12 mouse cellular contexts compared by ENCODE assay signal in the genomic region with DNA sequence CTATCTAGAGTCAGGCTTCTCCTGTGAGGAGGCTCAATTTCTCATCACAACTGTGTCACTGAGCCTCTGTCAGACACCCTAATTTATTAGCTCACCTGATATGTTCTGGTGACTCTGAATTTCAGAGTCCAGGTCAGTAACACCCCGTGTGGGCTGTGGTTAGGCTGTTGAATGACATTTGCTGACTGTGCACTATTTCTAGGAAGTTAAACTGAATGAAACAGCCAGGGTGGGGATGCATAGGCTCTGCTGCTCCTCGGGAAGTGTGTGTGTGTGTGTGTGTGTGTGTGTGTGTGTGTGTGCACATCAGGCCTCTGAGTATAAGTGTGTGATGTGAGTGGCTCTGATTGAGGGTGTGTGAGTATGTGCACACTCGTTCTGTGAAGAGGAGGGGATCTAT. TPM values are rescaled to one million over a fixed set of nuclear protein-coding genes. Genes with fewer than 3 reads are reported as not detected.
DNase-seq lines count a peak whose midpoint lies in the region; ATAC-seq and TF ChIP-seq lines count a peak whose summit lies in the region.
"Had no signal": no experiment of that assay in that cellular context is flagged by ENCODE, and none has a peak within 500 bp of the region (broad histone marks: within the 10 kb centered on the region; RNA-seq: fewer than 3 reads in every experiment).

No protein-coding gene starts in this region.

- peaks cover 15% of the 10 kb centered on the region for H3K4me1 ChIP-seq in limb, embryonic 15.5 days
- H3K4me1 ChIP-seq in limb, embryonic 10.5 days, result peaks cover 17% of the 10 kb centered on the region; the same call in 1 of the 2 replicates
- H3K4me1 ChIP-seq in MEL (ENCODE audit: control insufficient read depth in 1 of 2, insufficient read depth in 2 of 2, low read length in 2 of 2), result no peaks in the 10 kb centered on the region
- H3K4me1 ChIP-seq in stomach, embryonic 15.5 days, result no peaks in the 10 kb centered on the region; the same call in 1 of the 2 replicates
- H3K4me1 ChIP-seq in midbrain, embryonic 11.5 days (ENCODE audit: control insufficient read depth, insufficient read depth, low read length), result no peaks in the 10 kb centered on the region
- H3K4me1 ChIP-seq: forebrain, embryonic 13.5 days; hindbrain, embryonic 13.5 days; liver, embryonic 15.5 days had no signal

- 0 out of 2 replicates have a peak overlapping the region, but pooled peaks have one; percentile 3 for H3K27ac ChIP-seq in limb, embryonic 15.5 days
- H3K27ac ChIP-seq in limb, embryonic 10.5 days, result no peak overlapping the region
- H3K27ac ChIP-seq in MEL (ENCODE audit: control insufficient read depth, low read depth, low read length), result no peak overlapping the region
- H3K27ac ChIP-seq in stomach, embryonic 15.5 days, result no peak overlapping the region
- no peak overlapping the region for H3K27ac ChIP-seq in midbrain, embryonic 11.5 days (ENCODE audit: low read depth, low read length)
- H3K27ac ChIP-seq: forebrain, embryonic 13.5 days; hindbrain, embryonic 13.5 days; liver, embryonic 15.5 days had no signal

- TF ChIP-seq EP300 in MEL (IDR thresholded peaks at IDR 0.05; ENCODE audit: low read depth in 1 of 2, low read length in 2 of 2), result no peak

- 33% methylated on average over 3 of the region's 3 CpGs for WGBS in limb, embryonic 15.5 days
- 71% methylated on average over 3 of the region's 3 CpGs for WGBS in limb, embryonic 10.5 days
- WGBS in stomach, embryonic 15.5 days, result 34% methylated on average over 3 of the region's 3 CpGs
- WGBS in midbrain, embryonic 11.5 days, result 70% methylated on average over 3 of the region's 3 CpGs

- no peaks in the 10 kb centered on the region for H3K79me2 ChIP-seq in MEL (ENCODE audit: control insufficient read depth, insufficient read depth, low read length, poor library complexity)

- no peak for TF ChIP-seq RAD21 in MEL (IDR thresholded peaks at IDR 0.05; ENCODE audit: low read depth, low read length)

- no peak overlapping the region for H3K4me2 ChIP-seq in limb, embryonic 15.5 days
- no peak overlapping the region for H3K4me2 ChIP-seq in stomach, embryonic 15.5 days
- H3K4me2 ChIP-seq in midbrain, embryonic 11.5 days, result no peak overlapping the region
- H3K4me2 ChIP-seq: forebrain, embryonic 13.5 days; hindbrain, embryonic 13.5 days; liver, embryonic 15.5 days had no signal

- TF ChIP-seq CTCF in MEL (IDR thresholded peaks at IDR 0.05 in 2 of 3, conservative IDR thresholded peaks at IDR 0.05 in 1 of 3; ENCODE audit: control insufficient read depth in 1 of 3, insufficient read depth in 1 of 3, low read depth in 2 of 3, low read length in 3 of 3, poor library complexity in 1 of 3, severe bottlenecking in 1 of 3), result no peak

- H3K4me3 ChIP-seq in limb, embryonic 15.5 days, result no peak overlapping the region
- H3K4me3 ChIP-seq in limb, embryonic 10.5 days, result no peak overlapping the region
- no peak overlapping the region for H3K4me3 ChIP-seq in MEL (ENCODE audit: control insufficient read depth in 1 of 2, insufficient read depth in 1 of 2, low read depth in 2 of 2, low read length in 2 of 2)
- H3K4me3 ChIP-seq in stomach, embryonic 15.5 days (replicated peaks), result no peak overlapping the region
- no peak overlapping the region for H3K4me3 ChIP-seq in midbrain, embryonic 11.5 days (ENCODE audit: low read depth, low read length)
- H3K4me3 ChIP-seq: forebrain, embryonic 13.5 days; hindbrain, embryonic 13.5 days; liver, embryonic 15.5 days had no signal

- H3K9ac ChIP-seq in limb, embryonic 15.5 days, result no peak overlapping the region
- H3K9ac ChIP-seq in MEL (ENCODE audit: control insufficient read depth, low read depth, low read length, poor library complexity, severe bottlenecking), result no peak overlapping the region
- no peak overlapping the region for H3K9ac ChIP-seq in stomach, embryonic 15.5 days
- no peak overlapping the region for H3K9ac ChIP-seq in midbrain, embryonic 11.5 days (ENCODE audit: low read length)
- H3K9ac ChIP-seq: forebrain, embryonic 13.5 days; hindbrain, embryonic 13.5 days; liver, embryonic 15.5 days had no signal

- ATAC-seq in limb, embryonic 15.5 days (ENCODE audit: insufficient number of reproducible peaks, low FRiP score, low TSS enrichment, low read depth), result no peak
- 0 out of 2 replicates have a peak, but pooled peaks have one; percentile 53 for ATAC-seq in stomach, embryonic 15.5 days (ENCODE audit: insufficient read depth, low FRiP score, low read depth)
- ATAC-seq in midbrain, embryonic 11.5 days (ENCODE audit: low FRiP score), result no peak
- ATAC-seq: forebrain, embryonic 13.5 days had no signal

- no peaks in the 10 kb centered on the region for H3K27me3 ChIP-seq in limb, embryonic 15.5 days
- no peaks in the 10 kb centered on the region for H3K27me3 ChIP-seq in limb, embryonic 10.5 days (ENCODE audit: low read depth, poor library complexity, severe bottlenecking)
- peaks cover 7 to 8% of the 10 kb centered on the region in 2 experiments for H3K27me3 ChIP-seq in MEL (ENCODE audit: control insufficient read depth in 1 of 2, insufficient read depth in 2 of 2, low read length in 2 of 2)
- no peaks in the 10 kb centered on the region for H3K27me3 ChIP-seq in stomach, embryonic 15.5 days (replicated peaks)
- no peaks in the 10 kb centered on the region for H3K27me3 ChIP-seq in midbrain, embryonic 11.5 days (ENCODE audit: control insufficient read depth, insufficient read depth, low read length)

- DNase-seq in limb, embryonic 10.5 days (ENCODE audit: low spot score), result no peak
- no peak for DNase-seq in MEL (ENCODE audit: low read depth, low spot score)
- DNase-seq in induced T-regulatory cell, adult 2 months (ENCODE audit: low read depth), result peak; percentile 31
- no peak for DNase-seq in urinary bladder, postnatal 36 days (ENCODE audit: low spot score in 2 of 2)
- DNase-seq in midbrain, embryonic 11.5 days (ENCODE audit: low spot score, missing footprints), result no peak
- DNase-seq: cerebellum, postnatal 25 days; kidney, postnatal 10 days had no signal

- H3K9me3 ChIP-seq in limb, embryonic 15.5 days, result no peaks in the 10 kb centered on the region
- no peaks in the 10 kb centered on the region for H3K9me3 ChIP-seq in limb, embryonic 10.5 days (replicated peaks)
- H3K9me3 ChIP-seq in MEL (replicated peaks; ENCODE audit: insufficient read depth, low read length), result no peaks in the 10 kb centered on the region
- no peaks in the 10 kb centered on the region for H3K9me3 ChIP-seq in stomach, embryonic 15.5 days
- no peaks in the 10 kb centered on the region for H3K9me3 ChIP-seq in midbrain, embryonic 11.5 days (ENCODE audit: control insufficient read depth, low read length)
- H3K9me3 ChIP-seq: forebrain, embryonic 13.5 days; hindbrain, embryonic 13.5 days; liver, embryonic 15.5 days had no signal

- H3K36me3 ChIP-seq in limb, embryonic 15.5 days, result no peaks in the 10 kb centered on the region
- H3K36me3 ChIP-seq in limb, embryonic 10.5 days, result no peaks in the 10 kb centered on the region
- no peaks in the 10 kb centered on the region for H3K36me3 ChIP-seq in MEL (ENCODE audit: control insufficient read depth in 1 of 2, insufficient read depth in 2 of 2, low read length in 2 of 2)
- no peaks in the 10 kb centered on the region for H3K36me3 ChIP-seq in stomach, embryonic 15.5 days
- no peaks in the 10 kb centered on the region for H3K36me3 ChIP-seq in midbrain, embryonic 11.5 days (ENCODE audit: control insufficient read depth, insufficient read depth, low read length)
- H3K36me3 ChIP-seq: hindbrain, embryonic 13.5 days; liver, embryonic 15.5 days had no signal

- no peak for TF ChIP-seq POLR2A in MEL (IDR thresholded peaks at IDR 0.05; ENCODE audit: control insufficient read depth in 1 of 2, insufficient read depth in 1 of 2, low read depth in 1 of 2, low read length in 2 of 2, poor library complexity in 1 of 2)

TF ChIP-seq in MEL, 35 proteins besides CTCF, POLR2A, EP300 and RAD21:
- no peak for TF ChIP-seq GABPA (IDR thresholded peaks at IDR 0.05; ENCODE audit: low read depth, low read length)
- peak; percentile 73; the same call in 1 of the 2 replicates for TF ChIP-seq MAFK (IDR thresholded peaks at IDR 0.05; ENCODE audit: borderline replicate concordance, low read depth, low read length)

RNA-seq across cellular contexts. Expression of a gene that starts 8.6 kb away (rescaled TPM):
- polyA plus RNA-seq in limb, embryonic 15.5 days (2015; fragmentation: Nextera tagmentation; extraction: Ambion mirVana), result 7.3 and 10.3 TPM in 2 replicates
- polyA plus RNA-seq in limb, embryonic 10.5 days (2016; fragmentation: Nextera tagmentation; extraction: Ambion mirVana), result 10.1 and 11.5 TPM in 2 replicates
- total RNA-seq in MEL (2012; rRNA removed), result 20.6 and 21.8 TPM in 2 replicates
- polyA plus RNA-seq in MEL (2012; ENCODE audit: insufficient read depth in 1 of 2, insufficient read length in 2 of 2, low read depth in 1 of 2, low replicate concordance in 2 of 2, missing spikeins in 1 of 2), result 10 to 100 TPM in 1 of 2 experiments, not detected in 1; 45.4 TPM
- 6.8 and 8.5 TPM in 2 replicates for polyA plus RNA-seq in stomach, embryonic 15.5 days (2015; fragmentation: Nextera tagmentation; extraction: Ambion mirVana)
- polyA plus RNA-seq in midbrain, embryonic 11.5 days (2014; fragmentation: Nextera tagmentation; extraction: Ambion mirVana), result 8.5 and 10.7 TPM in 2 replicates

RNA-seq across cellular contexts. Expression of a gene that starts 14.2 kb away (rescaled TPM):
- polyA plus RNA-seq in limb, embryonic 15.5 days (2015; fragmentation: Nextera tagmentation; extraction: Ambion mirVana), result 50.1 and 56.9 TPM in 2 replicates
- polyA plus RNA-seq in limb, embryonic 10.5 days (2016; fragmentation: Nextera tagmentation; extraction: Ambion mirVana), result 8.0 and 8.9 TPM in 2 replicates
- 0.03 and 0.15 TPM in 2 replicates for total RNA-seq in MEL (2012; rRNA removed)
- polyA plus RNA-seq in MEL (2012; ENCODE audit: insufficient read depth in 1 of 2, insufficient read length in 2 of 2, low read depth in 1 of 2, low replicate concordance in 2 of 2, missing spikeins in 1 of 2), result under 1 TPM in 1 of 2 experiments, not detected in 1; 0.19 TPM
- polyA plus RNA-seq in stomach, embryonic 15.5 days (2015; fragmentation: Nextera tagmentation; extraction: Ambion mirVana), result 56.3 and 56.6 TPM in 2 replicates
- 1.5 and 2.8 TPM in 2 replicates for polyA plus RNA-seq in midbrain, embryonic 11.5 days (2014; fragmentation: Nextera tagmentation; extraction: Ambion mirVana)

RNA-seq across cellular contexts. Expression of a gene that starts 29.2 kb away (rescaled TPM):
- polyA plus RNA-seq in limb, embryonic 15.5 days (2015; fragmentation: Nextera tagmentation; extraction: Ambion mirVana), result 16.5 and 18.1 TPM in 2 replicates
- polyA plus RNA-seq in limb, embryonic 10.5 days (2016; fragmentation: Nextera tagmentation; extraction: Ambion mirVana), result 16.7 and 18.4 TPM in 2 replicates
- 12.5 and 13.2 TPM in 2 replicates for total RNA-seq in MEL (2012; rRNA removed)
- polyA plus RNA-seq in MEL (2012; ENCODE audit: insufficient read depth in 1 of 2, insufficient read length in 2 of 2, low read depth in 1 of 2, low replicate concordance in 2 of 2, missing spikeins in 1 of 2), result 1 to 10 TPM in 1 of 2 experiments, not detected in 1; 5.8 TPM
- polyA plus RNA-seq in stomach, embryonic 15.5 days (2015; fragmentation: Nextera tagmentation; extraction: Ambion mirVana), result 14.6 and 16.3 TPM in 2 replicates
- 14.9 and 17.9 TPM in 2 replicates for polyA plus RNA-seq in midbrain, embryonic 11.5 days (2014; fragmentation: Nextera tagmentation; extraction: Ambion mirVana)
